Mouse (Mus musculus) left cerebral cortex, postnatal 36 days (tissue): ENCODE measurements around the gene Tmed3. TPM values are rescaled to one million over a fixed set of nuclear protein-coding genes. Genes with fewer than 3 reads are reported as not detected.

ENCODE experiments used
- DNase-seq, 2 experiments: peaks; one replicate each; pipeline ENCODE4 v3.0.0; 2021 to 2022; ENCODE audit warnings: low spot score in 2 of 2, mixed read lengths in 1 of 2
- intact Hi-C: fragments of 180-260 bp; cut with DNase I; formaldehyde crosslinking; loops from one replicate; pipeline ENCODE4 v1.15.1; 2025
- total RNA-seq, 2 experiments: library from RNA; stranded (reverse); gene quantifications; 2 replicates each; pipeline ENCODE4 v1.2.3; 2021

Tmed3 gene
- total RNA-seq, 2 experiments from 2014 or later: 31.3 to 32.1 TPM

DNA sequence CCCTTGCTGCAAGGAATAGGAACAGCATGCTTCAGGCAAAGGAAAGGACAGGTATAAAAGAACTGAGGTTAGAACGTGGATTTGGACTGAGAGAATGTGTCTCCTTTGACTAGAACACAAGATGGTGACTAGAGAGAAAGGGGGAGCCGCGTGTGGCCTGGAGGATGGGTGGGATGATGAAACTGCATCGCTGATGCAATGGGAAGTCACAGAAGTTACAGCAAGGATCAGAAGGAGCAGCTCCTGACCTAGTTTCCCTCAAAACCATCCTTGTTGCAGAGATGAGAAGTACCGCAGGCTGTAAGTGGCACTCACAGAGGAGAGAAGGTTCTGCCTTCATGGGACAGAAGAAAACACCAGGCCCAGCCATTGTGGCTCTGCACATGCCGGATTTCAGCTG is 54.0 kb downstream of the Tmed3 start:
- no peak for DNase-seq
- intact Hi-C loops: no loop called here

Other genes with a start within 250 kb of the Tmed3 start
- 1 to 10 TPM; 5.4 to 6.5 TPM for gene Minar1, start 81.9 kb downstream of the Tmed3 start, total RNA-seq
- gene Ankrd34c, start 33.4 kb upstream of the Tmed3 start, total RNA-seq: 10 to 100 TPM; 11.2 to 12.7 TPM
- gene Rasgrf1, start 204.8 kb upstream of the Tmed3 start, total RNA-seq: 100 to 1,000 TPM; 240 to 255 TPM